Mouse (Mus musculus) forebrain, embryonic 13.5 days (tissue): ENCODE results near the gene Rasgrf1. TPM values are rescaled to one million over a fixed set of nuclear protein-coding genes. Genes with fewer than 3 reads are reported as not detected.
A peak's percentile ranks its signal among the peaks of the same experiment; 100 is the strongest.
"Not testable (repeated sequence)": the region's sequence is repeated elsewhere in the genome, so short reads cannot be mapped to it uniquely, and the experiment has no call there.

Source experiments
- ATAC-seq: fragments of 200-750 bp; cut with Nextera tagmentation; 2 replicates; pipeline ENCODE4 v1.8.0; 2017
- H3K27ac ChIP-seq: fragments of 300-500 bp; sonication (generic); 2 replicates; pipeline ENCODE4 v1.5.1; 2015; ENCODE audit warnings: inconsistent platforms, mild to moderate bottlenecking, moderate library complexity
- H3K27me3 ChIP-seq: fragments of 300-500 bp; sonication (generic); 2 replicates; pipeline ENCODE4 v1.6.1; 2015; ENCODE audit warnings: mild to moderate bottlenecking, inconsistent platforms
- H3K36me3 ChIP-seq: fragments of 300-500 bp; sonication (generic); 2 replicates; pipeline ENCODE4 v1.6.1; 2015; ENCODE audit warnings: mild to moderate bottlenecking, inconsistent platforms; ENCODE audit not compliant: poor library complexity, severe bottlenecking
- H3K4me1 ChIP-seq: fragments of 300-500 bp; sonication (generic); 2 replicates; pipeline ENCODE4 v1.6.1; 2015; ENCODE audit warnings: inconsistent platforms
- H3K4me2 ChIP-seq: fragments of 300-500 bp; sonication (generic); 2 replicates; pipeline ENCODE4 v1.6.1; 2015; ENCODE audit warnings: inconsistent platforms, mild to moderate bottlenecking, moderate library complexity
- H3K4me3 ChIP-seq: fragments of 300-500 bp; sonication (generic); 2 replicates; pipeline ENCODE4 v1.5.1; 2015; ENCODE audit warnings: mild to moderate bottlenecking, inconsistent platforms
- H3K9ac ChIP-seq: fragments of 300-500 bp; sonication (generic); 2 replicates; pipeline ENCODE4 v1.6.1; 2015; ENCODE audit warnings: mild to moderate bottlenecking, inconsistent platforms
- H3K9me3 ChIP-seq: fragments of 300-500 bp; sonication (generic); replicated peaks from 2 replicates; pipeline ENCODE4 v1.6.1; 2016; ENCODE audit warnings: inconsistent platforms
- WGBS: fragments of 180-500 bp; shearing (Covaris S2); methylation state at CpG from one replicate; pipeline ENCODE4 v1.1.7; 2015; 5-methylcytosine and 5-hydroxymethylcytosine counted together
- polyA plus RNA-seq: library from polyadenylated mRNA; unstranded; fragments of >200 nt; fragmentation: Nextera tagmentation; extraction: Ambion mirVana; gene quantifications from 2 replicates; pipeline ENCODE4 v1.2.1, GENCODE M21; 2015

Gene Rasgrf1
- polyA plus RNA-seq, 1 experiment from 2014 or later, result 1.7 TPM

- Histone ChIP-seq H3K4me2 (no peak overlapping the region), H3K4me1 (no peaks in the 10 kb centered on the region), H3K9ac (no peak overlapping the region), H3K4me3 (no peak overlapping the region), H3K36me3 (no peaks in the 10 kb centered on the region), H3K27me3 (no peaks in the 10 kb centered on the region), H3K27ac (no peak overlapping the region), H3K9me3 (no peaks in the 10 kb centered on the region)
- no peak for ATAC-seq
- 89% methylated on average over 4 of the region's 4 CpGs for WGBS
Observed at GRCm38 (mm10) chr9:90021442-90021841, 111.7 kb downstream of the Rasgrf1 start.

DNA sequence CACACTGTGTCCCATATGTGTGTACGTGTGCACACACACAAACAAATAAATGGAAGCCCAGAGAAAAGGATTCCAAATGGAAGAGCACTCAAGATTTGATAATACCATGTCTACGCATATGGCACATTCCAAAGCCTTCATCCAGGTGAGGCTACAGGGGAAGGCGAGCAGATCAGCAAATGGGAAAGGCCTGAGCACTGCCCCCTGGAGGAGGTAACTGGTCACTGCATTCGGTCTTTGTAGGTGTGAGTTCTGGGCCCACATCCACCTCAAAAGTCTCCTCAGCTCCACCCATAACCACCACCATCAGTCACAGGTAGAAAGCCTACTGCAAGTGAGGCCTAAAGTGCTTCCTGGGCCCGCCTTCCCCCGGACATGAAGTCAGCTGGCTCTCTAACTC is 118.0 kb downstream of the Rasgrf1 start:
- Histone ChIP-seq H3K9me3 (no peaks in the 10 kb centered on the region), H3K4me1 (no peaks in the 10 kb centered on the region), H3K9ac (no peak overlapping the region), H3K27ac (no peak overlapping the region), H3K36me3 (no peaks in the 10 kb centered on the region), H3K4me2 (no peak overlapping the region), H3K4me3 (no peak overlapping the region), H3K27me3 (no peaks in the 10 kb centered on the region)
- 91% methylated on average over 6 of the region's 6 CpGs for WGBS
- no peak for ATAC-seq

- Histone ChIP-seq H3K36me3 (no peaks in the 10 kb centered on the region), H3K9ac (no peak overlapping the region), H3K4me3 (no peak overlapping the region), H3K4me1 (no peaks in the 10 kb centered on the region), H3K27ac (no peak overlapping the region), H3K4me2 (no peak overlapping the region), H3K27me3 (no peaks in the 10 kb centered on the region), H3K9me3 (no peaks in the 10 kb centered on the region)
- WGBS, result 85% methylated on average over 4 of the region's 4 CpGs
- ATAC-seq, result no peak
Observed at GRCm38 (mm10) chr9:90033922-90034321, 124.2 kb downstream of the Rasgrf1 start.

DNA sequence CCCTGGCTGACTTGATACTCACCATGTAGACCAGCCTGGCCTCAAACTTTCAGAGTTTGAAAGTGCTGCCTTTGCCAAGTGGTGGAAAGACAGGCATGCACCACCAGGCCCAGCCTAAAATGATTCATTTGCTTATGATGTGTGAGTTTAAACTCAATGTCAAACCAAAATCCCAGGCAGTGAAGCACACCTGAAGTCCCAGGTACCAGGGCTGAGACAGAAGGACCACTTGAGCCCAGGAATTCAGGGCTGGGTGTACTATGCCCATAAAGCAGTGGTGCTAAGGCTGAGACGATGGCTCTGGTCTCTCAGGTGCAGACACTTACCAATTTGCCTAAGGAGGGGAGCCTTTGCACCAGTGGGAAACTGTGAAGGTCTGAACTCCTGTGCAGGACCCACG is 125.5 kb downstream of the Rasgrf1 start:
- ATAC-seq, result no peak
- H3K27ac ChIP-seq, result no peak overlapping the region
- 79% methylated on average over 2 of the region's 2 CpGs for WGBS
- no peak overlapping the region for H3K4me3 ChIP-seq
- no peak overlapping the region for H3K4me2 ChIP-seq
- no peaks in the 10 kb centered on the region for H3K4me1 ChIP-seq
- H3K9ac ChIP-seq, result no peak overlapping the region
- H3K9me3 ChIP-seq, result no peaks in the 10 kb centered on the region
- no peaks in the 10 kb centered on the region for H3K27me3 ChIP-seq
- no peaks in the 10 kb centered on the region for H3K36me3 ChIP-seq

GRCm38 (mm10) chr9:90035794-90036193 is 126.1 kb downstream of the Rasgrf1 start:
- 89% methylated on average over 3 of the region's 3 CpGs for WGBS
- H3K9me3 ChIP-seq, result no peaks in the 10 kb centered on the region
- no peak for ATAC-seq
- no peak overlapping the region for H3K27ac ChIP-seq
- H3K27me3 ChIP-seq, result no peaks in the 10 kb centered on the region
- H3K4me3 ChIP-seq, result no peak overlapping the region
- H3K36me3 ChIP-seq, result no peaks in the 10 kb centered on the region
- H3K4me1 ChIP-seq, result no peaks in the 10 kb centered on the region
- H3K9ac ChIP-seq, result no peak overlapping the region
- H3K4me2 ChIP-seq, result no peak overlapping the region

- WGBS, result 81% methylated on average over 4 of the region's 4 CpGs
- Histone ChIP-seq H3K27ac (no peak overlapping the region), H3K4me2 (no peak overlapping the region), H3K4me1 (no peaks in the 10 kb centered on the region), H3K36me3 (no peaks in the 10 kb centered on the region), H3K9me3 (no peaks in the 10 kb centered on the region), H3K4me3 (no peak overlapping the region), H3K27me3 (no peaks in the 10 kb centered on the region), H3K9ac (no peak overlapping the region)
- ATAC-seq, result no peak
Observed at GRCm38 (mm10) chr9:90036313-90036712, 126.6 kb downstream of the Rasgrf1 start.

GRCm38 (mm10) chr9:90038535-90038934 is 128.8 kb downstream of the Rasgrf1 start:
- 86% methylated on average over 4 of the region's 4 CpGs for WGBS

GRCm38 (mm10) chr9:90040916-90041315 is 131.2 kb downstream of the Rasgrf1 start:
- H3K4me1 ChIP-seq, result no peaks in the 10 kb centered on the region
- no peaks in the 10 kb centered on the region for H3K36me3 ChIP-seq
- no peaks in the 10 kb centered on the region for H3K27me3 ChIP-seq
- H3K27ac ChIP-seq, result no peak overlapping the region
- no peaks in the 10 kb centered on the region for H3K9me3 ChIP-seq
- H3K9ac ChIP-seq, result no peak overlapping the region
- no peak overlapping the region for H3K4me3 ChIP-seq
- no peak overlapping the region for H3K4me2 ChIP-seq
- no peak for ATAC-seq
- WGBS, result 87% methylated on average over 2 of the region's 2 CpGs

More at GRCm38 (mm10) chr9:90038535-90038934, 128.8 kb downstream of the Rasgrf1 start:
- Histone ChIP-seq H3K4me1 (no peaks in the 10 kb centered on the region), H3K9me3 (no peaks in the 10 kb centered on the region), H3K4me2 (no peak overlapping the region), H3K36me3 (no peaks in the 10 kb centered on the region), H3K9ac (no peak overlapping the region), H3K27me3 (no peaks in the 10 kb centered on the region), H3K27ac (no peak overlapping the region), H3K4me3 (no peak overlapping the region)
- ATAC-seq, result no peak

DNA sequence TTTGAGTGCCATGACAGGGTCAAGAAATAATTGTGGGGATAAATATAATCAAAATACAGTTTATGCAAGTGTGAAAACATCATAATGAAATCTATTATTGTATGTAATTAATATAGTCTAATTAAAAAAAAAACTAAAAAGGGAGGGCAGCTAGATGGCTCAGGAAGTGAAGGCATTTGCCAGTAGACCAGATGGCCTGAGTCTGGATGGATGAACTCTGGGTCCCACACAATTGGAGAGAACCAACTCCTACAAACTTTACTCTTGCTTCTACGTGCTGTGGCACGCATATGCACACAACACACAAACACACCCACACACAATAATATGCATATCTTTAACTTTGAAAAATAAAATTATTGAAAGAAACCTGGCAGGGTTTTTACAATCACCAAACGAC is 131.8 kb downstream of the Rasgrf1 start:
- H3K4me2 ChIP-seq, result no peak overlapping the region
- no peak overlapping the region for H3K4me3 ChIP-seq
- 93% methylated on average over 3 of the region's 3 CpGs for WGBS
- ATAC-seq, result no peak
- H3K4me1 ChIP-seq, result no peaks in the 10 kb centered on the region
- H3K27ac ChIP-seq, result no peak overlapping the region
- no peak overlapping the region for H3K9ac ChIP-seq
- no peaks in the 10 kb centered on the region for H3K9me3 ChIP-seq
- no peaks in the 10 kb centered on the region for H3K36me3 ChIP-seq
- H3K27me3 ChIP-seq, result no peaks in the 10 kb centered on the region

- H3K4me3 ChIP-seq, H3K9me3 ChIP-seq, ATAC-seq, H3K36me3 ChIP-seq, H3K27ac ChIP-seq, H3K9ac ChIP-seq, H3K4me1 ChIP-seq, H3K4me2 ChIP-seq, H3K27me3 ChIP-seq: not testable (repeated sequence)
- WGBS, result 92% methylated on average over 8 of the region's 8 CpGs
Observed at GRCm38 (mm10) chr9:90042906-90043305, 133.2 kb downstream of the Rasgrf1 start.

DNA sequence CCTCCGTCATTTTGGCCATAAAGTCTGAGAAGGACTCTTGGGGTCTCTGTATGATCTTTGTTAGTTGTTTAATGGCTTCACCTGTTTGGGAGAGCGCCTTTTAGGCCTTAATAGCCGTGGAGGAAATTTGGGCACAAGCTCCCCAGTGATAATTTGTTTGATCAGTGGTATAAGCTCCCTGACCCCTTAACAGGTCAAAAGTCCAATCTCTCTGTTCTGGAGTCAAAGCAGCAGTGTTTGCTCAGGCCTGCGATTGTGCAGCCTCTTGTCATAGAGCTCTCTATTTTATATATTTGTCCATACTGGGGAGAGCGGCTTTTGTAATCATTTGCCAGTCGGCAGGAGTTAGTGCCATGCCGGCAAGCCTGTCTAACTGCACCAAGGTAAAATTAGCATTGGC is 135.5 kb downstream of the Rasgrf1 start:
- no peak for ATAC-seq
- Histone ChIP-seq H3K4me1 (no peaks in the 10 kb centered on the region), H3K36me3 (no peaks in the 10 kb centered on the region), H3K27ac (no peak overlapping the region), H3K27me3 (no peaks in the 10 kb centered on the region), H3K4me3 (no peak overlapping the region), H3K4me2 (no peak overlapping the region), H3K9ac (no peak overlapping the region), H3K9me3 (no peaks in the 10 kb centered on the region)
- WGBS, result 88% methylated on average over 7 of the region's 7 CpGs

- H3K27ac ChIP-seq, result no peak overlapping the region
- no peak overlapping the region for H3K4me3 ChIP-seq
- H3K9me3 ChIP-seq, result no peaks in the 10 kb centered on the region
- ATAC-seq, result no peak
- no peaks in the 10 kb centered on the region for H3K36me3 ChIP-seq
- no peaks in the 10 kb centered on the region for H3K27me3 ChIP-seq
- H3K9ac ChIP-seq, result no peak overlapping the region
- WGBS, result 74% methylated on average over 5 of the region's 5 CpGs
- H3K4me1 ChIP-seq, result no peaks in the 10 kb centered on the region
- H3K4me2 ChIP-seq, result no peak overlapping the region
Observed at GRCm38 (mm10) chr9:90047937-90048627, 138.4 kb downstream of the Rasgrf1 start.

- peak within 1 kb of the TSS; percentile 56 for H3K9ac ChIP-seq
- H3K27me3 ChIP-seq, result no peaks in the 10 kb centered on the region
- WGBS, result 88% methylated on average over 2 of the region's 2 CpGs
- no peaks in the 10 kb centered on the region for H3K9me3 ChIP-seq
- H3K36me3 ChIP-seq, result no peaks in the 10 kb centered on the region
- H3K4me2 ChIP-seq, result peak within 1 kb of the TSS; percentile 76
- H3K4me3 ChIP-seq, result peak within 1 kb of the TSS; percentile 38
- H3K4me1 ChIP-seq, result peaks cover 11% of the 10 kb centered on the region
- ATAC-seq, result no peak
- no peak within 1 kb of the TSS for H3K27ac ChIP-seq
Observed at GRCm38 (mm10) chr9:90053852-90054251, 144.1 kb downstream of the Rasgrf1 start, which contains the start of gene Ctsh. Gene Ctsh (plus strand): TSS chr9:90054152.
